Mouse (Mus musculus) C2C12 (cell line): Measurements from ENCODE around the gene Zfp2. TPM values are rescaled to one million over a fixed set of nuclear protein-coding genes. Genes with fewer than 3 reads are reported as not detected.

ENCODE experiments used
- H3K27me3 ChIP-seq: one replicate; pipeline ENCODE4 v1.6.1; 2011; ENCODE audit not compliant: control insufficient read depth, insufficient read depth, insufficient read length
- H3K36me3 ChIP-seq: one replicate; pipeline ENCODE4 v1.6.1; 2011; ENCODE audit not compliant: control insufficient read depth, insufficient read depth
- H3K4me3 ChIP-seq: one replicate; pipeline ENCODE4 v1.5.1; 2011; ENCODE audit warnings: mild to moderate bottlenecking, control low read depth; ENCODE audit not compliant: poor library complexity, insufficient read depth, severe bottlenecking
- H3K79me2 ChIP-seq: one replicate; pipeline ENCODE4 v1.6.1; 2011; ENCODE audit not compliant: control insufficient read depth, insufficient read depth
- H3K79me3 ChIP-seq: one replicate; pipeline ENCODE4 v1.6.1; 2011; ENCODE audit warnings: low read depth, control low read depth
- H3ac ChIP-seq: one replicate; pipeline ENCODE3; 2011; ENCODE audit warnings: low read depth; ENCODE audit not compliant: control insufficient read depth, insufficient read length
- CEBPB ChIP-seq: IDR thresholded peaks from one replicate; pipeline ENCODE4 v1.6.1; 2011; ENCODE audit warnings: low read depth, mild to moderate bottlenecking, control low read depth, moderate library complexity
- CTCF ChIP-seq: IDR thresholded peaks from one replicate; pipeline ENCODE4 v1.5.1; 2011; ENCODE audit not compliant: control insufficient read depth, insufficient read depth, insufficient read length
- FOSL1 ChIP-seq: IDR thresholded peaks from one replicate; pipeline ENCODE4 v1.8.0; 2011; ENCODE audit warnings: mild to moderate bottlenecking, low read length; ENCODE audit not compliant: poor library complexity, insufficient read depth, severe bottlenecking
- MAX ChIP-seq: IDR thresholded peaks from one replicate; pipeline ENCODE4 v1.6.1; 2011; ENCODE audit warnings: mild to moderate bottlenecking, control low read depth
- MYOD1 ChIP-seq: IDR thresholded peaks from one replicate; pipeline ENCODE4 v1.6.1; 2011; ENCODE audit warnings: low read depth; ENCODE audit not compliant: control insufficient read depth, insufficient read length
- MYOG ChIP-seq: IDR thresholded peaks from one replicate; pipeline ENCODE4 v1.6.1; 2011; ENCODE audit not compliant: control insufficient read depth, insufficient read length; ENCODE audit errors: extremely low read depth
- USF1 ChIP-seq: IDR thresholded peaks from one replicate; pipeline ENCODE4 v1.6.1; 2011; ENCODE audit warnings: low read depth, mild to moderate bottlenecking, control low read depth, moderate library complexity
- polyA plus RNA-seq: library from polyadenylated mRNA; unstranded; fragments of >200 nt; fragmentation: generic; extraction: Trizol; gene quantifications from one replicate; pipeline ENCODE4 v1.2.1, GENCODE M21; 2012; ENCODE audit warnings: missing spikeins

Gene Zfp2
- polyA plus RNA-seq, 1 experiment: 0.69 TPM

GRCm38 (mm10) chr11:50850989-50851601, 64.9 kb downstream of the Zfp2 start:
- Histone ChIP-seq H3K27me3 (peaks cover 67% of the 10 kb centered on the region), H3K4me3 (no peak overlapping the region), H3K79me3 (no peaks in the 10 kb centered on the region), H3K36me3 (no peaks in the 10 kb centered on the region), H3K79me2 (no peaks in the 10 kb centered on the region), H3ac (no peak overlapping the region)
- TF ChIP-seq FOSL1: no peak
- no peak for TF ChIP-seq CEBPB
- no peak for TF ChIP-seq MYOD1
- no peak for TF ChIP-seq USF1
- no peak for TF ChIP-seq CTCF
- TF ChIP-seq MYOG: no peak

DNA sequence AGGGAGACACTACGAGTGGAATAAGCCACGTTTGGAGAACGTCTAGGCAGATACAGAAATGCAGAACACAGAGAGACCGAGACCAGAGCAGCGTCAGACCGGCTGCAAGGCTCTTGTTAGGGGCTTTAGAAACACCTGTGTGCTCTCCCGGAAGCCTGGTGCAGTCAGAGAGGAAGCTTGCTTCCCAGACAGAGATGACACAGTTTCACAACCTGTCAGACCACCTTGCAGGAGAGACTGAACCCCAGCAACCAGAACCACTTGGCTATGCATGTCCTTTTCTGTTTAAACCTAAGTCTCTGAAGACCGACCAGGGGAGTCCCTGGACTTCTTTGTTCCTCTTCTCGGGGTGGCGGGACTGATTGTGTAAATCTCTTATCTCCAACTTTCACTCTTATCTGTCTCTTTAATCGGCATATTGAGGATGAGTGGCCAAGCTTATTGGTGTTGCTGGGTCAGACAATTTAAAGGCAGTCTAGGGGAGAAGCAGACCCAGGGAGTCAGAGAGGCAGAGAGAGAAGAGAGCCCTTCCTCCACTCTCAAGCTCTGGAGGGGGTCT, 65.7 kb downstream of the Zfp2 start, which contains the start of gene Grm6:
Gene Grm6 (plus strand): TSS at position 509 of the 559 bp plus-strand sequence.
- TF ChIP-seq FOSL1: no peak
- TF ChIP-seq MYOG: no peak
- no peak for TF ChIP-seq CEBPB
- TF ChIP-seq MYOD1: no peak
- TF ChIP-seq USF1: no peak
- no peak for TF ChIP-seq MAX
- no peak for TF ChIP-seq CTCF
- Histone ChIP-seq H3K4me3 (no peak within 1 kb of the TSS), H3K79me2 (no peaks in the 10 kb centered on the region), H3K27me3 (peaks cover 67% of the 10 kb centered on the region), H3ac (no peak within 1 kb of the TSS), H3K36me3 (no peaks in the 10 kb centered on the region), H3K79me3 (no peaks in the 10 kb centered on the region)

GRCm38 (mm10) chr11:50849310-50849709, 66.7 kb downstream of the Zfp2 start:
- Histone ChIP-seq H3K79me3 (no peaks in the 10 kb centered on the region), H3K27me3 (peaks cover 75% of the 10 kb centered on the region), H3K4me3 (no peak overlapping the region), H3ac (no peak overlapping the region), H3K79me2 (no peaks in the 10 kb centered on the region), H3K36me3 (no peaks in the 10 kb centered on the region)
- TF ChIP-seq CTCF (no peak), FOSL1 (no peak), MAX (no peak), MYOG (no peak), CEBPB (no peak), MYOD1 (no peak), USF1 (no peak)

Other genes with a start within 250 kb of the Zfp2 start
- gene Zfp354c, start 88.4 kb downstream of the Zfp2 start, polyA plus RNA-seq: 1.6 TPM
- 0.01 TPM for gene Zfp879, start 74.6 kb downstream of the Zfp2 start, polyA plus RNA-seq
- gene Grm6, start 65.5 kb downstream of the Zfp2 start, polyA plus RNA-seq: not detected
- gene Zfp454, start 28.5 kb downstream of the Zfp2 start, polyA plus RNA-seq: not detected
- gene Zfp354b, start 15.5 kb upstream of the Zfp2 start, polyA plus RNA-seq: 0.11 TPM
- not detected for gene 4933414I15Rik, start 27.6 kb upstream of the Zfp2 start, polyA plus RNA-seq
- not detected for gene Prop1, start 37.6 kb upstream of the Zfp2 start, polyA plus RNA-seq
- not detected for gene Olfr1378, start 50.4 kb upstream of the Zfp2 start, polyA plus RNA-seq
- not detected for gene Olfr1377, start 65.8 kb upstream of the Zfp2 start, polyA plus RNA-seq
- not detected for gene Olfr51, start 87.4 kb upstream of the Zfp2 start, polyA plus RNA-seq
- not detected for gene Olfr54, start 98.1 kb upstream of the Zfp2 start, polyA plus RNA-seq
- not detected for gene Olfr1375, start 131.9 kb upstream of the Zfp2 start, polyA plus RNA-seq
- gene Zfp354a, start 143.1 kb upstream of the Zfp2 start, polyA plus RNA-seq: 0.88 TPM